Mouse (Mus musculus): ENCODE measurements around the gene Supt16.
A peak's percentile ranks its signal among the peaks of the same experiment; 100 is the strongest.

Gene Supt16

DNA sequence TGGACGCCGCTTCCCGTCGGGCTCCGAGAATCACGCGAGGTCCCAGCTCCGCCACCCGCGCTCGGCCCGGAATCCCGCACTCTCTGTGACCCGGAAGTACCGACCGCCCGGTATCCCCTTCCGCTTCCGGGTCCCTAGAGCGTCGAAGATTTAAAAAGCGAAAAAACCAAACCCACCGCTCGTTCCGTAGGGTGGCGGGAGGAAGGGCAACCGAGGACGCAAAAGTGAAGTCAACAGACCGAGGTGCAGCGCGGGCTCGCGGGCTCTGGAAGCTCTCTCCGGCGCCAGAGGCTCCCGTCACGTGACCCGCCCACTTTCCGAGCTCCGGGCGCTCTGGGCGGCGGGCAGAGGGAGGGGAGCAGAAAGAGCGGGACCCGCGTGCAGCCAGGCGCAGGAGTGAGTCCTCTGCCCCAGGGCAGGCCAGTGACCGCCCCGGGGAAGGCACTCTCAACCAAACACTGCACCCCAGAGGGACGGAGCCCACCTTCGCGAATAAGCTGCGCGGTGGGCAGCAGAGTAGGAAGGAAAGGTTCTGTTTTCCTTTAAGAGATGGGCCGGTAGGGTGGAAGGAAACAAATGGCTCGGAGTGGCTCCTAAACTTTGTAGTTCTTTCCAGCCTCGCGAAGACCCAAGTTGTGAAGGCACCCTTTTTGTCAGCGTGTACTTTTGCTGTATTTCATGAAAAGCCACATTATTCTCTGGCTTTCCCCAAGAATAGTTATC, at the start of gene Supt16:
Gene Supt16, minus strand, starts transcription at position 261 of the 723 bp plus-strand sequence.
- peak; percentile 89 for DNase-seq (ENCODE audit: low spot score)

DNA sequence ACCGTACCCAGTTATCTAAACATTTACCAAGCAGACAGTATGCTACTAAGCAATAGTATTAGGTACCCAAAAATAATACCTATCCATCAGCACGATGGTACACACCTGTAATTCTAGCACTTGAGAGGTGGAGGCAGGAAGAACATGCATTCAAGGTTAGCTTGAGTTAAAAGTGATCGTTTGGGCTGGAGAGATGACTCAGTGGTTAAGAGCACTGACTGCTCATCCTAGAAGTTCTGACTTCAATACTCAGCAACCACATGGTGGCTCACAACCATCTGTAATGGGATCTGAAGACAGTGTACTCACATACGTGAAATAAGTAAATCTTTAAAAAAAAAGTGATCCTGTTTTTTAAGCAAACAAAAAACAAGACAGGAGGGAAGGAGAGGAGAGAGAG, 48.9 kb upstream of the Supt16 start:
- DNase-seq (ENCODE audit: low spot score) = no peak

DNA sequence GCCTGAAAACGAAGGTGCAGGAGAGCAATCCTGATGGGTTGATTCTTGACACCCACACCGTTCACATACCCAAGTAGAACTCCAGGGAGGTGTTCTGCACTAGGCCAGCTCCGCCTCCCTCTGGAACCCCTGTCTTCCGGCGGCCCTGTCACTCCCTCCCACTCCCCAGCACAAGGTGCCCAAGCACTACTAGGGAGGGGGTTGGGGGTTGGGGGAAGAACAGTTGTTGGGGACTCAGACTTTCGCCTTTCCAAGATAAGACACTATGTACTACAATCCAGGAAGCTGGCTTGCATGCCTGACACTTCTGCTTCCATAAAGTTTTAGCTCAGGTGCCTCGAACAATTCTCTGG, 47.5 kb upstream of the Supt16 start:
- no peak for DNase-seq (ENCODE audit: low spot score)

DNA sequence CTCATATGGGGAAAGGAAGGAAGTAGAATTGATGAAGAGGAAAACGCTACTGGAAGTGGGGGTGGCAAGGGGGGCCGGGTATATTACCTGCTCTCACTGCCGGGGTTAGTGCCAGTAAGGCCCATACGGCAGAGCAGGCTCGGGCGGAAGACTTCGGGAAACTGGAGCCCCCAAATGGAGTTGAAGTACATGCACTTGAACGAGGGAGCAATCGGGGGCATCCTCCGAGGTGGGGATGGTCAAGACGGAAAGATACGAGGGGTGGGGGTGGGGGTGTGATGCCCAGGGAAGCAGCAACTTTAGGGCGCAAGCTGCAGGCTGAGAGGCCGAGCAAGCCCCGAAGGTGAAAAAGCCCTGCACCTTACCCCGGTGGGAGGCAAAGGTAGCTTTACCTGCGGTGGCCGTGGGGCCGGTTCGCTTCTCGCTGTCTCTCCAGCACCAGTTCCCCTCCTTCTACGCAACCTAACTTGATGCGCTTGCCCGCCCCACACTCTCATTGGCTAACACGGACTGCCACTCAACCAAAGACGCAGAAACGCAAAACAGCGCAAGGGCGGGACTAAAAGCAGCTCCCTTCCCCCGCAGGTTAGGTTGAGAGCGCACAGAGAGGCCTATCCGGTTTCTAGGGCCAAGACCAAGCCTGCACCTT, 46.9 kb upstream of the Supt16 start:
- peak; percentile 99 for DNase-seq (ENCODE audit: low spot score)

DNA sequence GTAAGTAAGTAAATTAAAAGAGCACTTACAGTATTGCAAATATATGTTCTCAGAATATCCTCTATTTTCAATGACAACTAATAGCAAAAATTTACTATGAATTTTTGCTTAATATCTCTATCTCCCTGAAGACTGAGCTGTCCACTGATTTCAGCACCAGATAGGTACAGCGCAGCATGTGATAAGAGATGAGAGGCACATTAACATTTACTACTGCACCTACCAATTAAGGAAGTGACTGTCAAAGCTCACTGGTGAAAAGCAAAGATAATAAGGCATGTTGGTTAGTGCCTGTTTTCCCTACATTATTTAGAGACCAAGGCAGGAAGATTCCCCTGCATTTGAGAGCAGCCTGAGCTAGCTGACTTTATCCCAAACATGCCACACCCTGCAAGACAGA, 39.0 kb upstream of the Supt16 start:
- DNase-seq (ENCODE audit: low spot score) = no peak

DNA sequence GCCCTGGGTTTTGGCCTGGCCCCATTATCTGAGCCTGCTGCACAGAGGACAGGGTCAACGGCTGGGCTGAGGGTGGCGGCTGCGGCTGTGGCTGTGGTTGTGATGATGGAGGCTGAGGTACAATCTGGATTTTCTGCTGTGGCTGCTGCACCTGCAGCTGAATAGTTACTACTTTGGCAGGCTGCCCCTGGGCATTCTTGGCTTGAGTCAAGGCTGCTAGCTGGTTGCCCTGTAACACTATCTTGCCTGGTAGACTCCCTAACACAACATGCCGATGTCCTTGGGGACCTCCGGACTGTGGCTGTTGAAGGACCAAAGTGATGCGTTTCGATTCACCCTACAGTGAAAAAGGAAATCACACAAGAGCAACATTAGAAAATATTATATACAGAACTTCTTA, 37.9 kb upstream of the Supt16 start:
- DNase-seq (ENCODE audit: low spot score) = peak; percentile 74

DNA sequence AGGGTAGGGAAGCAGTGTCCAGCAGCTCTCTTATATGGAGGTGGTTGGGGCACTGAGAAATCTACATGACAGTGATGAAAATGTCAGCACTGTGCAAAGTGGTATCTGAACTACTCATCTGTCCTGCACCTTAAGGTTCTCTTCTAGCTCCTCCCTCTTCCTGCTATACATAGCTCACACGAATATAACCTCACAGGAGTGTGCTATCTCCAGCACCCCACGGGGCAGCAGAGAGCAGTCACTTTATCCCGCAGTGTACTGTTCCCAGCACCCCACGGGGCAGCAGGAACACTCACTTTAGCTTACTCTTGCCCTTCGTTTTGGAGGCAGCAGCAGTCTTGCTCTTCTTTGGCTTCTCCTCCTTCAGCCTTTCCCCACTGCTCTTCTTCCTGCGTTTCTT, 35.0 kb upstream of the Supt16 start:
- DNase-seq (ENCODE audit: low spot score) = no peak

DNA sequence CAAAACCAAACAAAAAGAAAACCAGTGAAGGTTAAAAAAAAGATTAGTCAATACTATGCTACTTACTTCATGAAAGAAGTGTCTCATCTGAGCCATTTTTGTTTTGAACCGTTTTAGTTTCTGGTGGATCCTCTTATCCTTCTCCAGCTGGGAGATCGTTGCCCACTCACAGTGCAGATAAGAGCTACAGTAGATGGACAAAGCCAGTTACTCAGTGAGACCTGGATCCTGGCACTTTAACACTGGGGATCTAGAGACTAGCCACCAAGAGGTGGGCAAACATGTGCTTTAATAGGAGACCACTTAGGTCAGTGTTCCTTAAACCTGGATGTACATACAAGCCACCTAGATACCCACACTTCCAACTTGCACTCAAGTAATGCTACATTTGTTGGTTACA, 28.8 kb upstream of the Supt16 start:
- DNase-seq (ENCODE audit: low spot score) = no peak

DNA sequence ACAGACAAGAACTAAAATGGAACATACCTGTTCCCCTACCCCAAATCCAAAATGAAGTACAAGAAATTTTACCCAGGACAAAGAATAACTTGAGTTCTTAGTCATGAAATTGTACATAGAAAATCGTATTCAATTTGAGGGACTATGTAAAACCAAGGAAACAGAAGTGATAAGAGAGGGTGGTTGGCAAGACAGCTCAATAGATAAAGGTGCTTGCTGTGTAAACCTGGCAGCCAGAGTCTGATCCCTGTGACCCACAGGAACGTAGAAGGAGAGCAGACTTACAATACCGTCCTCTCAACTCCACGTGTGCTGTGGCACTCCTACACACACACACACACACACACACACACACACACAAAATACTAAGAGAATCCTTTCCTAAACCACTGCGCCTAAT, 20.0 kb upstream of the Supt16 start:
- DNase-seq (ENCODE audit: low spot score) = no peak

DNA sequence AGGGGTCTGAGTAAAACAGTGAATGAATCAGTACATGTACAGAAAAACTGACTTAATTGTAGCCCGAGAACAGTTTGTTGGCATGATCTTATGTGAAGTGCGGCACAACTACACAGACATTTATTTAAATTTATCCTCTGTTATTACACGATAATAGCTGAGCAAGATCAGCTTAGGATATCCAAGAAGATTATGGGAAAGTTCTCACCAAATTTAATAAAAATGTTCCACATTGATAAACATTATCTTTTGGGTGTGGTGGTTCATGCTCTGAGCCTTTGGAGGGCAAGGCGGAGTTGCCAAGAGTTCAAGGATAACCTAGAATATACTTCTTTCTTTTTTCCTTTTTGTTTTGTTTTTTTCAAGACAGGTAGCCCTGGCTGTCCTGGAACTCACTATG, 2.2 kb upstream of the Supt16 start:
- DNase-seq (ENCODE audit: low spot score) = no peak

DNA sequence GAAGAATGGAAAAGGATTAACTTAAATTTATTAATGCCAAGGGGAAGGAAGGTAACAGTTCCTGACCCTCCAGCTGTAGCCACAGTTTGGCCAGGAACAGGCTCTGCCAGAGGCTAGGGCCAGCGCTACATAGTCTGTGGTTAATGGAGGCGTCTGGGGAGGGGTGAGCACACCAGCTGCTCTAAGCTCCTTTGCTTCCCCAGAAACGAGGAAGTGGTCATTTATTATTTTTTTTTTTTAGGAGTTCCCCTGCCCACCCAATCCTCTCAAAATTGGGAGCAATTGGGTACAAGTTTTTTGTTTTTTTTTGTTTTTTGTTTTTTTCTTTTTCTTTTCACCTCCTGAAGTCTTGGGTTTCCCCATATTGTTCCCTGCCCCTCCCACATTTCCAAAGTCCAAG, 925 bp upstream of the Supt16 start:
- DNase-seq (ENCODE audit: low spot score) = no peak

DNA sequence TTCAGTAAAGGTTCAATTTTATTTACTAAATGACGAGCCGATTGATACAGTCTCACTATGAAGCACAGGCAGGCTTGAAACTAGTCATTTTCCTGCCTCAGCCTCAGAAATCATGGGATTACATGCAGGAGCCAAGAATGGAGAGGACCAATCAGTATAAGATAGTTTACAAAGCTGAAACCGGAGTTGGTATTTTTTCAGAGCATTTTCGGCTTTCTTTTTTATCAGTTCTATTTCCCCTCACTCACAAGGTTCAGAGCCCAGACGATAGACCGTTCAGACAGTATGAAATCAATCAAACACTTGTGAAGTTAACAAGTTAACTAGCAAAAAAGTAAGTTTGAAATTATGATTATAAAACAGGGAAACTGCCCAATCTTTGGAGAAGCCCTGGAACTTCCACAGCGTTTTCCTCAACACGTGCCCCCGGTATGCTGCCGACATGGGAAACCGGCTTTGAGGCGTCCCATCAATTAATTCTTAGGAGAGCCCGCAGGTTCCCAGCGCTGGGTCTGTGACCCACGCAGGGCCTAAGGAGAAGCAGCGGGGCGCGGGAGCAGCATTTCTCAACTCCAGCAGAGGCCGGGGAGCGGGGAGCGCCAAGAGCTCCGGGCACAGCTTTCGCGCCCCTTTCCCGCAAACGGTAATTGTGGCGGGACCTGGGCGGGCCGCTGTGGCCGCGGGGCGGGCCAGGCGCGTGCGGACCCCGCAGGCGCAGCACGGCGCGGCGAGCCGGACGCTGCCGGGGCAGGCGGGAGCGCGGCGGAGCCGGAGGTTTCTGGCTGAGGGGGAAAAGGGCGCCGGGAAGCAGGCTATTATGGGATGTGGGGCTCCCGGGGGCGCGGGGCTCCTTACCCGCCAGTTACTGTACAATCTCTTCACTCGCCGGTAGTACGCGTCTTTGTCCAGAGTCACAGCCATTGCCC, 723 bp downstream of the Supt16 start:
- no peak for DNase-seq (ENCODE audit: low spot score)

DNA sequence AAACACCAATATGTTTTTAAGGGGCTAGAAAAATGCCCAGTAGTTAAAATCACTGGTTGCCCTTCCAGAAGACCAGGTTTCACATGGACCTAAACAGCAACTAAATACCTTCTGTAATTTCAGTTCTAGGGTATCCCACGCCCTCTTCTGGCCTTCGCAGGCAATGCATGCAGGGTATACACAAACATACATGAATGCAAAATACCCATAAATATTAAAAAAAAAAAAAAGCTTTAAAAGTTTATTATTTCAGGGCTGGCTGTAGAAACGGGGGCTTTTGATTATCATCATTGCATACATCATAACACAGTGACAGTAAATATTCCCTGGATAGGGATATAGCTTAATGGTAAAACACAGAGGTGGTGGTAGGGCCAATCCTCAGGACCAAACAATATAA, 1.5 kb downstream of the Supt16 start:
- DNase-seq (ENCODE audit: low spot score) = peak; percentile 69

DNA sequence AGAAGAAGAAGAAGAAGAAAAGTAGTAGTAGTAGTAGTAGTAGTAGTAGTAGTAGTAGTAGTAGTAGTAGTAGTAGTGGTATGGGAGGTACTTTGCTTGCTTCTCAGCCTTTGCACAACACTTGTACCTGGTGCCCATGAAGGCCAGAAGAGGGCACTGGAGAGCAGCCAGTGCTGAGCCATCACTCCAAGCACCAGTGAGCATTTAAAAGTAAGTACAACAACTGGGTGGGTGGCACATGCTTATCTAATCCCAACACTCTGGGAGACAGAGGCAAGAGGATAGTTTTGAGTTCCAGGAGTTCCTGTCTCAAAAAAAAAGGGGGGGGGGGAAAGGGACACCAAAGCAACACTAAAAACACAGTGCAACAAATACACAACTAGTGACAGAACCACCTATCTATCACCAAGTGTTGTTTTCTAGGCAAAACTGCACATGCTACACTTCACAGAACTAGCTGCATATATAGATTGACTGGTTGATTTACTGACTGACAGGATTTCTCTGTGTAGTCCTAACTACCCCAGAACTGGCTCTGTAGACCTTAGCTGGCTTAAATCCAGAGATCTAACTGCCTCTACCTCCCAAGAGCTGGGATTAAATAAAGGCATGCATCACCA, 6.4 kb downstream of the Supt16 start:
- peak; percentile 49 for DNase-seq (ENCODE audit: low spot score)

DNA sequence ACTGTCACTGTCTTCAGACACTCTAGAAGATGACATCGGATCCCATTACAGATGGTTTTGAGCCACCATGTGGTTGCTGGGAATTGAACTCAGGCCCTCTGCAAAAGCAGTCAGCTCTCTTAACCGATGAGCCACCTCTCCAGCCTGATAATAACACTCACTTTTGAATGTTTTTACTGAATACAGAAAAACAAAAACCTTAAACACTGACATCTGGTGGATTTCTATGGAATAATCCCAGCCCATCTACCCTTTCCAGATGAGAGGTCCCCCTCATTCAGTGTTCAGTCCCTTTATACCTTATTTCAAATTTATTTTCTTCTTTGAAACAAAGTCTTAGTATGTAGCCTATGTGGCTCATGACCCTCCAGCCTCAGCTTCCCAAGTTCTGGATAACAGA, 7.7 kb downstream of the Supt16 start:
- no peak for DNase-seq (ENCODE audit: low spot score)

DNA sequence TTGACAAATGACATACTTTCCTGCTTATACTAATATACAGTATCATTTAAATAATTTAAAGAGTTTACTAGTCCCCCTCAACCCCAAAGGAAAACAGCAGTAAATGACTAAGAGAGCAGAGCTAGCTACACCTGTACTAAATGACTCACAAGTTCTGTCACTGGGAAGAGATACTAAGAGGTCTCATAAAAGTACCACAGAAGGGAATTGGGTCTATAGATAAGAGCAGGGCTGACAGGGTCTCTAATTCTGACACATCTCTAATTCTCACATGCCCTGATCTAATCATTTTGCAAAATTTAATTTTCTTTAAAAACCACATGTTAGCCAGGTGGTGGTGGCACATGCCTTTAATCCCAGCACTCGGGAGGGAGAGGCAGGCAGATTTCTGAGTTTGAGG, 8.4 kb downstream of the Supt16 start:
- DNase-seq (ENCODE audit: low spot score) = no peak

DNA sequence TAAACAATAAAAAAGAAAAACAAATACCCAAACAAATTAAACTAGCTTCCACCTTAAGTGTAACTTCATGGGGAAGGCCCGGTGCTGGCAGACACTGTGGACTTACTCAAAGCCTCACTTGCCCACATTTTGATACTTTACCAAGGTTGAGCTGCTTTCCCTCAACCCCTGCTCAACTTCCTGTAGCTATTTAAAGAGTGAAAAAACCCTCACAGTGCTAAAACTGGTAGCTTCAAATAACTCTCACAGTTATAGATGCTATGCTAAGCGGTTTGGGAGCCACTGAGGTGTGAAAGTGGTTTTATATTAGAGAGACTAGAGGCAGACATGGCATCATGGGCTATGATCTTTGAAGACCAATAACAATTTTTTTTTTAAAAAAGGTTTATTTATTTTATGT, 30.6 kb downstream of the Supt16 start:
- DNase-seq (ENCODE audit: low spot score) = no peak

DNA sequence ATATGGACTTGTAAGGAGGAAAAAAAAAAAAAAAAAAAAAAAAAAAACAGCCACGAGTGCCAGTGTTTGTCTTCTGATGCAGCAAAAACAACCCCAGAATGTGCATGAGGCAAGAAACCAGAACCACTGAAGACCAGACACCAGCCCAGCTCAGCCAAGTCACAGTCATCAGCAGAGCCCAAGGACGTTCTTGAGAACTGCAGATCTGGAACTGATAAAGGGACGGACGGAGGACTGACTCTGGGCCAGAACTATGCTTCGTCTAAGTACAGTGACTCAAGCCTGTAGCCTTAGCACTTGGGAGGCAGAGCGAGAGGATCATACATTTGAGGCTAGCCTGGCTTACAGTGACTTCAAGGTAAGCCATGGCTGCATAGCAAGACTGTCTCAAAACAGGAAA, 36.3 kb downstream of the Supt16 start:
- DNase-seq (ENCODE audit: low spot score) = no peak

DNA sequence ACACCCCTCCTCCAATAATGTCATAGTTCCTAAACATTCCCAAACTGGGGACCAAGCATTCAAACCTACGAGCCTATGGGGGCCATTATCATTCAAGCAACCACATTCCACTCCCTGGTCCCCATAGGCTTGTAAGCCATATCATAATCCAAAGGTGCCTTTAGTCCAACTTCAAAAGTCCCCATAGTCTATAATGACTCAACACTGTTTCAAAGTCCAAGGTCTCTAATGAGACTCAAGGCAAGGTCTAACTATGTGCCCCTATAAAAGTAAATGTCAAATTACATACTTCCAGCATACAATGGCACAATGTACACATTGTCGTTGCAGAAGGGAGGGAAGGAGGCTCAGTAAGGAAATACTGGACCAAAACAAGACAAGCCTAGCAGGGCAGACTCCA, 42.2 kb downstream of the Supt16 start:
- no peak for DNase-seq (ENCODE audit: low spot score)

DNA sequence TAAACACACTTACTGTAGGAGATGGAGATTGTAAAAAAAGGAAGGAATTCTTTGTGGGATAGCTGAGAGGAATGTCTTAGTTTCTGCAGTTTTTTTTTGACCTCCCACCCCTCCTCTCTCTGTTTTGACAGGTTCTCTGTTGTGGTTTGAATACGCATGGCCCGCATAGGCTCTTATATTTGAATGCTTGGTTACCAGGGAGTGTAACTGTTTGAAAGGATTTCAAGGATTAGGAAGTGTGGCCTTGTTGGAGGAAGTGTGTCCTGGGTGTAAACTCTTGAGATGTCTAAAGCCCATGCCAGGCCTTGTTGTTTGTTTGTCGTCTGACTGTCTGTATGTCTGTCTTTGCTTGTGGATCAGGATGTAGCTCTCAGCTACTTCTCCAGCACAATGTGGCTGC, 44.6 kb downstream of the Supt16 start:
- DNase-seq (ENCODE audit: low spot score) = no peak

DNA sequence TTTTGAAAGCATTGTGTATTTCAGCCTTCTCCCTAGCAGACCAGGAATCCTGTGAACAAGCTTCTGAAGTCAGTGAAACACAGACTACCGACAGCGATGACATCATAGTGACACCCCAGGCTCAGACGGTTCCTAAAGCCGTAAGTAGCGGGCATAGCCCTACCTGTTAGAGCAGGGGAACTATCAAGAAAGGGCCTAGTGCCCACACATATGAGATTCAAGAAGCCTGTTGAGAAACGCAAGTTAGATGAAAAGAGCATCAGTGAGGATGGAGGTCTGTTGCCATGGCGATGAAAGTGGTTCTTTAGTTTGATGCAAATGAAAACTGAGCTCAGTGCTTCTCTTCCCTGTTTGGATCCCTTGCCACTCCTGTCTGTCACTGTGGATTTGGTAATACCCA, 45.0 kb downstream of the Supt16 start:
- no peak for DNase-seq (ENCODE audit: low spot score)

DNA sequence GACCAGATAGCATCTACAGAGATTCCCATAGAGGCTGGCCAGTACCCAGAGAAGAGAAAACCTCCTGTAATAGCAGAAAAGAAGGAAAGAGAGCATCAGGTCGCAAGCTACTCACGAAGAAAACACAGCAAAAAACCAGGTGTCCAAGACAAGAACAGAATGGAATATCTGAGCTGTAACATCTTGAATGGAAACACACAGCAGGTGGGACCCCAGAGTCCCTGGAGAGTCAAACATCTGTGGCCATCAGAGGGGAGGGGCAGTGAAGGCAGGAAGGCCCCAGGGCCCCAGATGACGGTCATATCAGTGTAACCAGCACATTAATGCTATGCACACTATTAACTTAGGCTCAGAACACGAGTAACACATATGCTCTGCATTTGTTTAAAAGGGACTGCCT, 47.3 kb downstream of the Supt16 start:
- DNase-seq (ENCODE audit: low spot score) = no peak

DNA sequence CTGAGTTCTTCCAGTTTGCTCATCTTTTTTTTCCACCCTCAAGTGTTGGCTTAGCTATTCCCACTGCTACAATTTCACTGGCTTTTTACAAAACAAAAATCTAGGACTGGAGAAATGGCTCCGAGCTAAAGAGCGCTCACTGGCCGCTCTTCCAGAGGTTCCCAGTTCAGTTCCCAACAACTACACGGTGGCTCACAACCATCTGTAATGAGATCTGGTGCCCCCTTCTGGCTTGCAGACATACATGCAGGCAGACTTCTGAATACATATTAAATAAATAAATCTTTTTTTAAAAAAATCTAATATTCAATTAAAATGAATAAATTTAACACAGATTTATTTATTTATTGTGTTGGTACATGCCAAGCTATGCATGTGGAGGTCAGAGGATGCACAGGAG, 50.7 kb downstream of the Supt16 start:
- DNase-seq (ENCODE audit: low spot score) = no peak

All from testis, postnatal 10 days (tissue).